Mouse (Mus musculus) MEL (cell line): ENCODE data around the gene Prps1l3. TPM values are rescaled to one million over a fixed set of nuclear protein-coding genes. Genes with fewer than 3 reads are reported as not detected.

Experiments
- DNase-seq: peaks from one replicate; pipeline ENCODE4 v3.0.0; 2011; ENCODE audit warnings: low read depth, low spot score
- H3K27ac ChIP-seq: 2 replicates; pipeline ENCODE4 v1.5.1; 2012; ENCODE audit warnings: low read depth, mild to moderate bottlenecking, control low read depth, low read length, moderate library complexity; ENCODE audit not compliant: control insufficient read depth
- H3K27me3 ChIP-seq, 2 experiments: fragments of 150-350 bp in 1 of 2; sonication (generic) in 1 of 2; 2 replicates each; pipeline ENCODE4 v1.6.1; 2012; ENCODE audit warnings: low read length in 2 of 2, mild to moderate bottlenecking in 2 of 2, improper control_type of control experiment in 1 of 2, moderate library complexity in 1 of 2; ENCODE audit not compliant: insufficient read depth in 2 of 2, control insufficient read depth in 1 of 2
- H3K36me3 ChIP-seq, 2 experiments: 2 replicates each; pipeline ENCODE4 v1.6.1; 2012 to 2014; ENCODE audit warnings: low read length in 2 of 2, improper control_type of control experiment in 1 of 2, inconsistent platforms in 1 of 2, mild to moderate bottlenecking in 1 of 2; ENCODE audit not compliant: insufficient read depth in 2 of 2, control insufficient read depth in 1 of 2
- H3K4me1 ChIP-seq, 2 experiments: fragments of 150-350 bp in 1 of 2; sonication (generic) in 1 of 2; 2 replicates each; pipeline ENCODE4 v1.6.1; 2012; ENCODE audit warnings: low read length in 2 of 2, improper control_type of control experiment in 1 of 2, mild to moderate bottlenecking in 1 of 2; ENCODE audit not compliant: insufficient read depth in 2 of 2, control insufficient read depth in 1 of 2
- H3K4me3 ChIP-seq, 2 experiments: fragments of 150-350 bp in 1 of 2; sonication (generic) in 1 of 2; 2 replicates each; pipeline ENCODE4 v1.5.1; 2012; ENCODE audit warnings: low read depth in 2 of 2, low read length in 2 of 2, mild to moderate bottlenecking in 2 of 2, moderate library complexity in 2 of 2, control low read depth in 1 of 2, improper control_type of control experiment in 1 of 2; ENCODE audit not compliant: control insufficient read depth in 1 of 2, insufficient read depth in 1 of 2
- H3K79me2 ChIP-seq: 2 replicates; pipeline ENCODE4 v1.6.1; 2012; ENCODE audit warnings: mild to moderate bottlenecking, low read length, moderate library complexity; ENCODE audit not compliant: control insufficient read depth, poor library complexity, insufficient read depth
- H3K9ac ChIP-seq: 2 replicates; pipeline ENCODE4 v1.6.1; 2012; ENCODE audit warnings: low read depth, mild to moderate bottlenecking, control low read depth, low read length, moderate library complexity; ENCODE audit not compliant: control insufficient read depth, poor library complexity, severe bottlenecking
- H3K9me3 ChIP-seq: fragments of 150-350 bp; sonication (generic); replicated peaks from 2 replicates; pipeline ENCODE4 v1.6.1; 2012; ENCODE audit warnings: mild to moderate bottlenecking, low read length, improper control_type of control experiment, moderate library complexity; ENCODE audit not compliant: insufficient read depth
- BHLHE40 ChIP-seq: IDR thresholded peaks from 2 replicates; pipeline ENCODE4 v1.6.1; 2012; ENCODE audit warnings: low read depth, mild to moderate bottlenecking, inconsistent platforms, low read length, improper control_type of control experiment, borderline replicate concordance
- CHD1 ChIP-seq: IDR thresholded peaks from 2 replicates; pipeline ENCODE4 v1.6.1; 2012; ENCODE audit warnings: low read depth, mild to moderate bottlenecking, inconsistent platforms, low read length, improper control_type of control experiment
- CHD2 ChIP-seq: IDR thresholded peaks from 2 replicates; pipeline ENCODE4 v1.6.1; 2011; ENCODE audit warnings: low read length, improper control_type of control experiment
- CTCF ChIP-seq, 3 experiments: IDR thresholded peaks in 2 of 3; conservative IDR thresholded peaks in 1 of 3; 2 replicates each; pipeline ENCODE4 v1.5.1; 2011 to 2012; ENCODE audit warnings: low read length in 3 of 3, low read depth in 2 of 3, mild to moderate bottlenecking in 2 of 3, improper control_type of control experiment in 1 of 3, inconsistent platforms in 1 of 3, mixed read lengths in 1 of 3, moderate library complexity in 1 of 3; ENCODE audit not compliant: control insufficient read depth in 1 of 3, insufficient read depth in 1 of 3, poor library complexity in 1 of 3, severe bottlenecking in 1 of 3
- ELF1 ChIP-seq: IDR thresholded peaks from 2 replicates; pipeline ENCODE4 v1.6.1; 2014; ENCODE audit warnings: low read depth, mild to moderate bottlenecking, inconsistent platforms, low read length, improper control_type of control experiment, moderate library complexity
- EP300 ChIP-seq, 2 experiments: IDR thresholded peaks; 2 replicates each; pipeline ENCODE4 v1.6.1; 2011; ENCODE audit warnings: improper control_type of control experiment in 2 of 2, low read length in 2 of 2, low read depth in 1 of 2, mild to moderate bottlenecking in 1 of 2
- ETS1 ChIP-seq: IDR thresholded peaks from 2 replicates; pipeline ENCODE4 v1.6.1; 2012; ENCODE audit warnings: low read depth, mild to moderate bottlenecking, inconsistent platforms, low read length, improper control_type of control experiment, moderate library complexity
- GATA1 ChIP-seq: IDR thresholded peaks from 2 replicates; pipeline ENCODE4 v1.6.1; 2011; ENCODE audit warnings: low read depth, low read length, improper control_type of control experiment
- HCFC1 ChIP-seq: IDR thresholded peaks from 2 replicates; pipeline ENCODE4 v1.6.1; 2012; ENCODE audit warnings: low read depth, mild to moderate bottlenecking, inconsistent platforms, low read length, improper control_type of control experiment, moderate library complexity
- JUND ChIP-seq: IDR thresholded peaks from 2 replicates; pipeline ENCODE4 v1.6.1; 2011; ENCODE audit warnings: low read depth, mild to moderate bottlenecking, improper control_type of control experiment, low read length
- MAFK ChIP-seq: IDR thresholded peaks from 2 replicates; pipeline ENCODE4 v1.6.1; 2011; ENCODE audit warnings: low read depth, mild to moderate bottlenecking, low read length, improper control_type of control experiment, borderline replicate concordance
- MAX ChIP-seq: IDR thresholded peaks from 2 replicates; pipeline ENCODE4 v1.6.1; 2011; ENCODE audit warnings: low read length, improper control_type of control experiment
- MAZ ChIP-seq: IDR thresholded peaks from 2 replicates; pipeline ENCODE4 v1.6.1; 2012; ENCODE audit warnings: low read depth, mild to moderate bottlenecking, inconsistent platforms, low read length, improper control_type of control experiment
- MEF2A ChIP-seq: IDR thresholded peaks from 2 replicates; pipeline ENCODE4 v1.6.1; 2014; ENCODE audit warnings: low read depth, mild to moderate bottlenecking, inconsistent platforms, low read length, improper control_type of control experiment; ENCODE audit not compliant: poor library complexity, insufficient replicate concordance, severe bottlenecking; ENCODE audit errors: extremely low read depth
- MXI1 ChIP-seq: IDR thresholded peaks from 2 replicates; pipeline ENCODE4 v1.6.1; 2011; ENCODE audit warnings: mild to moderate bottlenecking, low read depth, low read length, improper control_type of control experiment
- MYB ChIP-seq: IDR thresholded peaks from 2 replicates; pipeline ENCODE4 v1.6.1; 2011; ENCODE audit warnings: mild to moderate bottlenecking, low read depth, low read length, improper control_type of control experiment
- MYC ChIP-seq: IDR thresholded peaks from 2 replicates; pipeline ENCODE4 v1.6.1; 2011; ENCODE audit warnings: low read depth, mild to moderate bottlenecking, low read length, improper control_type of control experiment, moderate library complexity
- NELFE ChIP-seq: IDR thresholded peaks from 2 replicates; pipeline ENCODE4 v1.6.1; 2011; ENCODE audit warnings: low read depth, low read length, improper control_type of control experiment
- NRF1 ChIP-seq: IDR thresholded peaks from 2 replicates; pipeline ENCODE4 v1.6.1; 2014; ENCODE audit warnings: low read depth, mild to moderate bottlenecking, inconsistent platforms, low read length, improper control_type of control experiment, moderate library complexity; ENCODE audit not compliant: poor library complexity, insufficient read depth, severe bottlenecking
- POLR2A ChIP-seq, 2 experiments: IDR thresholded peaks; 2 replicates each; pipeline ENCODE4 v1.6.1; 2011 to 2012; ENCODE audit warnings: low read length in 2 of 2, mild to moderate bottlenecking in 2 of 2, control low read depth in 1 of 2, improper control_type of control experiment in 1 of 2, low read depth in 1 of 2, moderate library complexity in 1 of 2; ENCODE audit not compliant: control insufficient read depth in 1 of 2, insufficient read depth in 1 of 2, poor library complexity in 1 of 2
- POLR2AphosphoS2 ChIP-seq: IDR thresholded peaks from 2 replicates; pipeline ENCODE4 v1.6.1; 2011; ENCODE audit warnings: low read length, improper control_type of control experiment
- RCOR1 ChIP-seq: IDR thresholded peaks from 2 replicates; pipeline ENCODE4 v1.6.1; 2012; ENCODE audit warnings: low read depth, mild to moderate bottlenecking, inconsistent platforms, low read length, improper control_type of control experiment
- SIN3A ChIP-seq: IDR thresholded peaks from 2 replicates; pipeline ENCODE4 v1.6.1; 2012; ENCODE audit warnings: low read length, improper control_type of control experiment, inconsistent platforms
- SMC3 ChIP-seq: IDR thresholded peaks from 2 replicates; pipeline ENCODE4 v1.6.1; 2011; ENCODE audit warnings: low read depth, low read length, improper control_type of control experiment
- TAL1 ChIP-seq: IDR thresholded peaks from 2 replicates; pipeline ENCODE4 v1.6.1; 2012; ENCODE audit warnings: mild to moderate bottlenecking, inconsistent platforms, low read length, moderate library complexity, mixed read lengths
- TBP ChIP-seq: IDR thresholded peaks from 2 replicates; pipeline ENCODE4 v1.8.0; 2011; ENCODE audit warnings: low read depth, low read length, improper control_type of control experiment
- TCF12 ChIP-seq: IDR thresholded peaks from 2 replicates; pipeline ENCODE4 v1.6.1; 2014; ENCODE audit warnings: low read depth, mild to moderate bottlenecking, inconsistent platforms, low read length, improper control_type of control experiment, moderate library complexity
- UBTF ChIP-seq: IDR thresholded peaks from 2 replicates; pipeline ENCODE4 v1.6.1; 2012; ENCODE audit warnings: low read depth, mild to moderate bottlenecking, inconsistent platforms, low read length, improper control_type of control experiment, moderate library complexity, borderline replicate concordance; ENCODE audit not compliant: insufficient read depth
- USF1 ChIP-seq: IDR thresholded peaks from 2 replicates; pipeline ENCODE4 v1.6.1; 2014; ENCODE audit warnings: low read depth, mild to moderate bottlenecking, inconsistent platforms, low read length, improper control_type of control experiment, moderate library complexity
- ZKSCAN1 ChIP-seq: IDR thresholded peaks from 2 replicates; pipeline ENCODE4 v1.6.1; 2012; ENCODE audit warnings: low read depth, mild to moderate bottlenecking, inconsistent platforms, low read length, improper control_type of control experiment, moderate library complexity
- ZMIZ1 ChIP-seq: IDR thresholded peaks from 2 replicates; pipeline ENCODE4 v1.6.1; 2012; ENCODE audit warnings: low read depth, mild to moderate bottlenecking, inconsistent platforms, low read length, improper control_type of control experiment, moderate library complexity
- ZNF384 ChIP-seq: IDR thresholded peaks from 2 replicates; pipeline ENCODE4 v1.6.1; 2012; ENCODE audit warnings: low read depth, mild to moderate bottlenecking, inconsistent platforms, low read length, improper control_type of control experiment
- polyA plus RNA-seq, 2 experiments: library from polyadenylated mRNA; stranded (reverse) in 1 of 2; unstranded in 1 of 2; fragments of >175 nt in 1 of 2; fragments of >200 nt in 1 of 2; gene quantifications; 2 replicates each; pipeline versions ENCODE4 v1.2.1 to v1.2.4; 2012; ENCODE audit warnings: low replicate concordance in 2 of 2, low read depth in 1 of 2; ENCODE audit not compliant: insufficient read length in 2 of 2, insufficient read depth in 1 of 2, missing spikeins in 1 of 2
- total RNA-seq: library from RNA; depleted of rRNA; stranded (reverse); fragments of 300-350 nt; gene quantifications from 2 replicates; pipeline ENCODE4 v1.2.3, GENCODE M21; 2012

The Prps1l3 gene
- total and polyA plus RNA-seq, 3 experiments = 52.6 to 81.2 TPM; not detected in 1

DNA sequence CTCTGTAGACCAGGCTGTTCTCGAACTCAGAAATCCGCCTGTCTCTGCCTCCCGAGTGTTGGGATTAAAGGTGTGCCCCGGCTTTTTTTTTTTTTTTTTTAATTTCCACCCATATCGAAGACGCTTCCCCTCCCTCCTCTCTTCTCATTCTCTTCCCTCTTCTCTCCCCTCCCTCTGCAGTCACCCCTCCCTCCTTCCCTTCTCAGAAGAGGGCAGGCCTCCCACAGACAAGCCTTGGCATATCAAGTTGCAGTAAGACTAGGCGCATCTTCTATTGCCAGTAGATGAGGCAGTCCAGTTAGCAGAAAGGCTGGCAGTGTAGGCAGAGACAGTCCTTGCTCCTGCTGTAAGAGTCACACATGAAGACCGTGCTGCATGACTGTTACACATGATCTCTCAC lies 2.4 kb upstream of the Prps1l3 start:
- H3K36me3 ChIP-seq = peaks cover 0 to 7% of the 10 kb centered on the region in 2 experiments; a peak in 3 of 4 replicates
- H3K79me2 ChIP-seq = peaks cover 20% of the 10 kb centered on the region
- peak; percentile 45 for DNase-seq
- TF ChIP-seq ZNF384 (peak; percentile 29; the same call in 1 of the 2 replicates), RCOR1 (no peak)
- H3K27me3 ChIP-seq = no peaks in the 10 kb centered on the region
- no peak overlapping the region for H3K27ac ChIP-seq
- H3K9me3 ChIP-seq = no peaks in the 10 kb centered on the region
- no peak overlapping the region for H3K4me3 ChIP-seq
- H3K9ac ChIP-seq = no peak overlapping the region
- peaks cover 9 to 11% of the 10 kb centered on the region in 2 experiments for H3K4me1 ChIP-seq

DNA sequence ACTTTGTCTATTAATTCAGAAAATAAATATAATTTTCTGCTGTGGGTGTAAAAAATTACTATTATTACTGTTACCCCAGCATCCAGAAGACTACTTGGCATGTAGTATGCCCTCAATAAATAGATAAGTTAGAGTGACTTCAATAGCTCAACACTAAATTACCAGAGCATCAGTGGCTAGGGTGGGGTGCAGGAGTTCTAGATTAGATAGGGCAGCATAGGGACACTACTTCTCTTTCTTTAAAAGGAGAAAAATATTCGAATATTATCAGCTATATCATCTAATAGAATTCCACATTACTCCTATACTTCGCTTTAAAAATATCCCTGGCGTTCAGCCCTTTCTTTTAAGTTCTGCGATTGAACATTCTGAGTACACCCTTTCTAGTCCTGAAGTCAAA lies 509 bp upstream of the Prps1l3 start:
- Histone ChIP-seq H3K27me3 (no peaks in the 10 kb centered on the region), H3K36me3 (peaks cover 4 to 12% of the 10 kb centered on the region in 2 experiments), H3K4me1 (peaks cover 9 to 18% of the 10 kb centered on the region in 2 experiments), H3K79me2 (peaks cover 30% of the 10 kb centered on the region), H3K9me3 (no peaks in the 10 kb centered on the region), H3K27ac (peak overlapping the region; percentile 98), H3K4me3 (peak overlapping the region; percentile 74 to 82), H3K9ac (peak overlapping the region; percentile 93)
- no peak for DNase-seq
- TF ChIP-seq SMC3 (no peak), SIN3A (no peak), MYB (no peak), USF1 (no peak), CTCF (IDR thresholded peaks at IDR 0.05 in 2 of 3, conservative IDR thresholded peaks at IDR 0.05 in 1 of 3; ENCODE audit: control insufficient read depth in 1 of 3, insufficient read depth in 1 of 3, low read depth in 2 of 3, low read length in 3 of 3, poor library complexity in 1 of 3, severe bottlenecking in 1 of 3) (no peak), MYC (no peak), BHLHE40 (no peak), MXI1 (no peak), RCOR1 (no peak; the same call in 1 of the 2 replicates), ETS1 (0 out of 2 replicates have a peak, but pooled peaks have one; percentile 17), MAZ (no peak), CHD1 (0 out of 2 replicates have a peak, but pooled peaks have one; percentile 64), ZKSCAN1 (no peak), POLR2AphosphoS2 (no peak), MEF2A (no peak), ZMIZ1 (no peak), UBTF (no peak), EP300 (IDR thresholded peaks at IDR 0.05; ENCODE audit: low read depth in 1 of 2, low read length in 2 of 2) (peak; percentile 44 to 72; a peak in 3 of 4 replicates), NELFE (no peak), TAL1 (no peak), NRF1 (no peak), ELF1 (no peak), TBP (no peak), MAFK (no peak), POLR2A (IDR thresholded peaks at IDR 0.05; ENCODE audit: control insufficient read depth in 1 of 2, insufficient read depth in 1 of 2, low read depth in 1 of 2, low read length in 2 of 2, poor library complexity in 1 of 2) (no peak), MAX (no peak), CHD2 (no peak), HCFC1 (no peak), JUND (no peak), GATA1 (peak; percentile 68; the same call in 1 of the 2 replicates), TCF12 (0 out of 2 replicates have a peak, but pooled peaks have one; percentile 16)
